Mouse (Mus musculus): ENCODE results near the gene Pde1b.

- TF ChIP-seq POLR2A (IDR thresholded peaks at IDR 0.05; ENCODE audit: borderline replicate concordance, extremely low read depth, low read depth, low read length) (no peak), CTCF (IDR thresholded peaks at IDR 0.05; ENCODE audit: insufficient read depth, low read length) (peak; percentile 61)
These were observed 49.4 kb downstream of the Pde1b start for GRCm38 (mm10) chr15:103552096-103552690.

Measured in lung, adult 2 months (tissue).